Mouse (Mus musculus) ES-E14 (cell line): ENCODE data around the gene Glrx.

ENCODE experiments used
- CHD2 ChIP-seq: IDR thresholded peaks from 2 replicates; pipeline ENCODE4 v1.6.1; 2014; ENCODE audit warnings: mild to moderate bottlenecking, low read depth, low read length, inconsistent platforms
- HCFC1 ChIP-seq: IDR thresholded peaks from 2 replicates; pipeline ENCODE4 v1.6.1; 2012; ENCODE audit warnings: low read length, inconsistent platforms, borderline replicate concordance; ENCODE audit not compliant: insufficient read depth
- MAFK ChIP-seq: IDR thresholded peaks from 2 replicates; pipeline ENCODE4 v1.6.1; 2014; ENCODE audit warnings: mild to moderate bottlenecking, low read depth, low read length, inconsistent platforms; ENCODE audit not compliant: insufficient read depth
- ZC3H11A ChIP-seq: IDR thresholded peaks from 2 replicates; pipeline ENCODE4 v1.6.1; 2012; ENCODE audit warnings: low read depth, mild to moderate bottlenecking, inconsistent platforms, low read length, borderline replicate concordance
- ZNF384 ChIP-seq: IDR thresholded peaks from 2 replicates; pipeline ENCODE4 v1.6.1; 2012; ENCODE audit warnings: low read depth, low read length, inconsistent platforms

DNA sequence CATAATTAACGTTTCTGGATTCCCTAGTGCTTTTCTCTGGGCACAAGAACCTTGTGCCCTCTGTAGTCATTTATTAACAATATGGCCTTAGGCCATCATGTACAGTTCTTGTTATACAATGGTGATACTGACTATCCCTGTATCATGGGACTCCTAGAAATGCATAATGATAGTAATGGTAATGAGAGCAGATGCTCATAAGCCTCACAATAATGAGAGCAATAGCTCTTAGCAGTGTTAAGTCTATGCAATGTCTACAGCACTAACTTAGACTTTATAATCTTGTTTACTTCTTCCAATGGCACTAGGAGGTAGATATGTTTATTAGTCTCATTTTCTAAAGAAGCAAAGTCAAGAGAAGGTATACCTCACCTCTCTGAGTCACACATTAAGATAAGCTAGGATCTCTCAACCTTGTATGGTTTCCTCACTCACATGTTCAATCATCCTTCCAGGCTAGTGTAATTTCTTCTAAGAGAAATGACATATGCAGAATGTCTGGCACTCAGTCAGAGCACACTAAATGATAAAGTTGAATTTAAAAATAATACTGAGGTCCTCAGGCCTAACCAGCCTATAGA lies 19.7 kb downstream of the Glrx start:
- TF ChIP-seq ZC3H11A = no peak
- TF ChIP-seq CHD2 = no peak
- no peak for TF ChIP-seq HCFC1
- no peak for TF ChIP-seq ZNF384
- TF ChIP-seq MAFK = no peak
